Mouse (Mus musculus) thymus, adult 2 months (tissue): ENCODE measurements around the gene Mfsd11.

Experiments used
- CTCF ChIP-seq: fragments of 200-500 bp; IDR thresholded peaks from 2 replicates; pipeline ENCODE4 v1.5.1; 2012; ENCODE audit warnings: mild to moderate bottlenecking, control low read depth, low read length, moderate library complexity, borderline replicate concordance; ENCODE audit not compliant: control insufficient read depth, poor library complexity, insufficient read depth; ENCODE audit errors: extremely low read depth
- POLR2A ChIP-seq: fragments of 200-500 bp; IDR thresholded peaks from 2 replicates; pipeline ENCODE4 v1.6.1; 2012; ENCODE audit warnings: mild to moderate bottlenecking, low read length, control low read depth, moderate library complexity; ENCODE audit not compliant: control insufficient read depth, poor library complexity, insufficient read depth; ENCODE audit errors: extremely low read depth

DNA sequence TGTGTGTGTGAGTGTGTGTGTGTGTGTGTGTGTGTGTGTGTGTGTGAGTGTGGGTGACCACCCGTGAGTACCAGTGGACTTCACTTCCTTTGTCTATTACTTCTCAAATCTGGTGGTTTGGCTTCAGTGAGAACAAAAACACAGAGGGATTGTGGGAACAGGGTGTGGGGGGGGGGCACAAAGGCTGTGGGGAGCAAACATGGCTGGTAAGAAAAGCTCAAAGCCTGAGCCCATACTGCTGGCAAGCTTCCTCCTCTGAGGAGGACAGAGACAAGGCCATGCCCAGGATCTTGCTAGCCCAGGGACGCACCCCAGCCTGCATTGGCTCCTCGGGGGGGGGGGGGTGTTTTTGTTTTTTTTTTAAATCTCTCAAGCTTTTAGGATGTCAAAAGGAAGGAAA lies 44.7 kb upstream of the Mfsd11 start:
- no peak for TF ChIP-seq CTCF
- no peak for TF ChIP-seq POLR2A
